Mouse (Mus musculus): ENCODE measurements around the gene Nckipsd.

GRCm38 (mm10) chr9:108809723-108810122 lies 1.6 kb downstream of the Nckipsd start:
- no peak for TF ChIP-seq GATA1 (IDR thresholded peaks at IDR 0.05; ENCODE audit: borderline replicate concordance, low read length)
- TF ChIP-seq FLI1 (IDR thresholded peaks at IDR 0.05; ENCODE audit: low read length) = no peak

All from megakaryocyte, embryonic 14.5 days (primary cell).